Mouse (Mus musculus) forebrain, embryonic 12.5 days (tissue): ENCODE data around the gene Larp4b. TPM values are rescaled to one million over a fixed set of nuclear protein-coding genes. Genes with fewer than 3 reads are reported as not detected.

ENCODE experiments used
- ATAC-seq: fragments of 200-750 bp; cut with Nextera tagmentation; 2 replicates; pipeline ENCODE4 v1.8.0; 2017; ENCODE audit warnings: moderate TSS enrichment; ENCODE audit not compliant: low FRiP score
- H3K27ac ChIP-seq: fragments of 300-500 bp; sonication (generic); 2 replicates; pipeline ENCODE4 v1.5.1; 2016; ENCODE audit warnings: mild to moderate bottlenecking
- H3K27me3 ChIP-seq: fragments of 300-500 bp; sonication (generic); 2 replicates; pipeline ENCODE4 v1.6.1; 2016; ENCODE audit warnings: mild to moderate bottlenecking
- H3K36me3 ChIP-seq: fragments of 300-500 bp; sonication (generic); replicated peaks from 2 replicates; pipeline ENCODE4 v1.6.1; 2016; ENCODE audit warnings: mild to moderate bottlenecking
- H3K4me1 ChIP-seq: fragments of 300-500 bp; sonication (generic); 2 replicates; pipeline ENCODE4 v1.6.1; 2016
- H3K4me2 ChIP-seq: fragments of 300-500 bp; sonication (generic); 2 replicates; pipeline ENCODE4 v1.6.1; 2016; ENCODE audit warnings: mild to moderate bottlenecking, moderate library complexity
- H3K4me3 ChIP-seq: fragments of 300-500 bp; sonication (generic); replicated peaks from 2 replicates; pipeline ENCODE4 v1.5.1; 2016; ENCODE audit warnings: mild to moderate bottlenecking
- H3K9ac ChIP-seq: fragments of 300-500 bp; sonication (generic); 2 replicates; pipeline ENCODE4 v1.6.1; 2016; ENCODE audit warnings: mild to moderate bottlenecking
- H3K9me3 ChIP-seq: fragments of 300-500 bp; sonication (generic); 2 replicates; pipeline ENCODE4 v1.6.1; 2016
- WGBS: fragments of 180-500 bp; shearing (Covaris S2); methylation state at CpG from one replicate; pipeline ENCODE4 v1.1.7; 2016; 5-methylcytosine and 5-hydroxymethylcytosine counted together
- polyA plus RNA-seq: library from polyadenylated mRNA; unstranded; fragments of >200 nt; fragmentation: Nextera tagmentation; extraction: Ambion mirVana; gene quantifications from 2 replicates; pipeline ENCODE4 v1.2.1, GENCODE M21; 2016

Gene Larp4b
- polyA plus RNA-seq, 1 experiment from 2014 or later, result 45.2 TPM

DNA sequence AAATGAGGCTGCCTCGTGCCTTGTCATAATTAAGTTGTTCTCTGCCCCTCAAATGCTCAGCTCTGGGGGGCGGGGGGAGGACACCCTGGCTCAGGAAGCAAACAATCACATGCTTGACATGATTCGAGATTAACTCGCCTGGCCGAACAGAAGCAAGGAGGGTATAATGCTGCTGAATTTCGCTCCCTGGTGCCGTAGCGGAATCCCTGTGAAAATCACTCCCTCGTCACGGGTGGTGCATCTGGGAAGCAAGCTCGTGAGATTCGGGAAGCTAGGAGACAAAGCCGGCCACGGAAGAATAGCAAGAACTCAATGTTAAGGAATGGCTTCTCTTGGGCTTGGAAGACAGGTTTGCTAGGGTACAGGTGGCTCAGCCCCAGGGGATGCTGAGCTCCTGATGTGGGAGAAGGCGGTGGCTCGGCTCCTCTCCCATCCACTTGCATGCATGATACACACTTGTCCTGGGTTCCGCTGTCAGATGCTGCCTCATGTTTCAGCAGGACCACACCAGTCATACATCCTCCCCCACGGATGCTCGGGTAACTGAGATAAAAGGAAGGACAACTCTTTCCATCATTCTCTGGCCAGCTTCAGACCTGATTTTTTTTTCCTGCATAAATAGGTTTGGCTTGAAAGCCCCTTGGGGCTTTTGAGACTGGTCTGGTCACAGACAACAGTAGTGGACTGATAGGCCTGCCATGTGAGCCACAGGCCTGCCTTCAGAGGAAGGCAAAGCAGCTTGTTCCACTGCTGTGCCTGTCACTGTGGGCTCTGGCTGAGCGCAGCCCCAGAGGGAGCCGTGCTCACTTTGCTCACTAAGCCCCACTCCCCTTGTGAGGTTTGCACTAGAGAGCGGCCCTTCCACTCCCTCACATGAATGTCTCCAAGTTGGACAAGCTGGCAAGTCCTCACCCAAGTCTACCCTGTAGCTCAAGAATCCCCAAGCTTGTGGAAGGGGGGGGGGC is 94.2 kb downstream of the Larp4b start:
- WGBS, result 26% methylated on average over 22 of the region's 22 CpGs
- H3K4me3 ChIP-seq, result no peak overlapping the region
- H3K36me3 ChIP-seq, result no peaks in the 10 kb centered on the region
- peaks cover 23% of the 10 kb centered on the region for H3K4me1 ChIP-seq
- peak overlapping the region; percentile 31 for H3K4me2 ChIP-seq
- ATAC-seq, result peak; percentile 25; the same call in 1 of the 2 replicates
- 0 out of 2 replicates have a peak overlapping the region, but pooled peaks have one; percentile 9 for H3K9ac ChIP-seq
- H3K9me3 ChIP-seq, result peaks cover 3% of the 10 kb centered on the region; the same call in 1 of the 2 replicates
- no peak overlapping the region for H3K27ac ChIP-seq
- H3K27me3 ChIP-seq, result 0 out of 2 replicates have a peak, but pooled peaks cover 2% of the 10 kb centered on the region

DNA sequence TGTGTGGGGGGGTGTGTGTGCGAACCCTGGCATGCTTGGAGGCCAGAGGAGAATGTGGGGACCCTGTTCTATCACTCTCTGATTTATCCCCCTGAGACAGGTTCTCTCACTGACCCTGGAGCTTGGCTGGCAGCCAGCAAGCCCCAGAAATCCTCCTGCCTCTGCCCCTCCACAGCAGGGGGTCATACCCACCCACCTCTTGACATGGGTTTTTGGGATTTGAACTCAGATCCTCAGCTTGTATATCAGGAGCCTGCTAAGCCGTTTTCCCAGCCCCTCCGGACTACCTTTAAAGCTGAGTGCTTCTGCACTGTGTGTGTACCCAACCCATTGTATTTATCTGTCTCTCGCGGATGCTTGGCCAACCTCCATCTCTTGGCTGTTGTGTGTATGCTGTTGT is 95.8 kb downstream of the Larp4b start:
- no peak for ATAC-seq
- no peak overlapping the region for H3K4me2 ChIP-seq
- H3K4me1 ChIP-seq, result peaks cover 24% of the 10 kb centered on the region
- no peak overlapping the region for H3K27ac ChIP-seq
- WGBS, result 88% methylated on average over 5 of the region's 5 CpGs
- no peaks in the 10 kb centered on the region for H3K36me3 ChIP-seq
- 0 out of 2 replicates have a peak, but pooled peaks cover 2% of the 10 kb centered on the region for H3K27me3 ChIP-seq
- H3K9ac ChIP-seq, result no peak overlapping the region
- peaks cover 3% of the 10 kb centered on the region; the same call in 1 of the 2 replicates for H3K9me3 ChIP-seq
- H3K4me3 ChIP-seq, result no peak overlapping the region

DNA sequence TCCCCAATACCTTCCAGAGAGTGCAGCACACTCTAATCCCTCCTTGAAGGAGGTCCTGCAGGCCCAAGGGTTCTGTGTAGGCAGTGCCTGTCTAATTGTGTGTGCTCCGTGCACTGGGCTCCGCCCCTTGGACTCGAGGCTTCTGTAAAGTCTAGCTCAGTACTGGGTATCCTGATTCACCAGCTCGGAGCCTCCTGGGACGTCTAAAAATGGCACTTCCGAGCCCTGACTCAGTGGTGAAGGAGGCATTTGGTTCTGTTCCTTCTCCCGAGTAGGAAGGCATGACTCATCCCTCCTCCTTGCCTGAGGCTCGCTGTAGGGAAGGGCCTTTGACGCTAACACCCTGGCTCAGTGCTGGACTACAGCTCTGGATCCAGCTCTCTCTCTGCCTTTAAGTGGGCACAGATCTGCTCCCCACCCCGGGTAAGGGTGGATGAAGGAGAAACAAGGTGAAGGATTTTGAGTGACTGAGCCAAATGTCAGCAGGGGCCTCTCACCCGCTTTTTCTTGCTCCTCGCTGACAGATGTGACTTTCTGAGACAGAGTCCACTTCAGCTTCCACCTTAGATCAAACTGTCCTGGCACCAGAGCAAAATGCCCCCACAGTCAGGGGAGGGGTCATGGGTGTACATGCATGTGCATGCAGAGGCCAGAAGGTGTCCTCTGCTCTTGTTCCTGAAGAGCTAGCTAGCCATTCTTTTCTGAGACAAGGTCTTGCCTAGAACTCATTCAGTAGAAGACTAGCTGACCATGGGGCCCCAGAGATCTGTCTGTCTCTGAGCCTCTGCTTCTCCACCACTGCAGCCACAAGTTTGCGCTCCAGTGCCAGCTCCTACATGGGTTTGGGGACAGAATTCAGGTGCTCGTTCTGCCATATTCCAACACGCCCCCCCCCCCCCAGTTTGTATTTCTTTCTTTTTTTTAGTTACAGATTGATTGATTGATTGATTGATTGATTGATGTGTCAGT is 97.8 kb downstream of the Larp4b start:
- Histone ChIP-seq H3K27ac (no peak overlapping the region), H3K9ac (no peak overlapping the region), H3K4me1 (peaks cover 24% of the 10 kb centered on the region), H3K27me3 (0 out of 2 replicates have a peak, but pooled peaks cover 2% of the 10 kb centered on the region), H3K36me3 (no peaks in the 10 kb centered on the region), H3K4me2 (no peak overlapping the region; the same call in 1 of the 2 replicates), H3K9me3 (peaks cover 3% of the 10 kb centered on the region; the same call in 1 of the 2 replicates), H3K4me3 (no peak overlapping the region)
- WGBS, result 45% methylated on average over 15 of the region's 15 CpGs
- no peak for ATAC-seq

DNA sequence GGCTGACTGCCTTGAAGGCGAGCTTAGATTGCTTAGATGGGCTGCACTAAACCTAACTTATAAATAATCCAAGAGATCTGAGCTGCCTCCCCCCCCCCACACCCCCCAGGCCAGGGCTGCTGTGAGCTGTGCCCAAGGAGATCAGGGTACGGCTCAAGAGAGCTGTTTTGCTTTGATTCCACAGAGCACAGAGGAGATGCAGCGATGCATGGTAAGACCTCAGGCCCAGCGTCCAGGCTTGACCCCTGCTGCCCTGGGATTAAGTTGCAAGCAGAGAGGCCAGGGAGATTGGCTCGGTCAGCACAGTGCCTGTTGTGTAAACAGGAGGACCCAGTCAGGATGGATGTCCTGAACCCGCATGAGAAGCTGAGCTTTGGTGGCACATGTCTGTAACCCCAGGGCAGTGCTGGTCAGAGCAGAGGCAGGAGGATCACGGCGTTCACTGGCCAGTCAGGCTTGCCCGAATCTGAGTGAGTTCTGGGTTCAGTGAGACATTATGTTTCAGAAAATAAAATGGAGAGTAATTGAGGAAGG is 99.2 kb downstream of the Larp4b start:
- 20% methylated on average over 9 of the region's 9 CpGs for WGBS
- Histone ChIP-seq H3K4me2 (no peak overlapping the region), H3K9ac (no peak overlapping the region), H3K9me3 (no peaks in the 10 kb centered on the region), H3K4me3 (no peak overlapping the region), H3K4me1 (peaks cover 16% of the 10 kb centered on the region), H3K27me3 (0 out of 2 replicates have a peak, but pooled peaks cover 2% of the 10 kb centered on the region), H3K27ac (no peak overlapping the region), H3K36me3 (no peaks in the 10 kb centered on the region)
- no peak for ATAC-seq

DNA sequence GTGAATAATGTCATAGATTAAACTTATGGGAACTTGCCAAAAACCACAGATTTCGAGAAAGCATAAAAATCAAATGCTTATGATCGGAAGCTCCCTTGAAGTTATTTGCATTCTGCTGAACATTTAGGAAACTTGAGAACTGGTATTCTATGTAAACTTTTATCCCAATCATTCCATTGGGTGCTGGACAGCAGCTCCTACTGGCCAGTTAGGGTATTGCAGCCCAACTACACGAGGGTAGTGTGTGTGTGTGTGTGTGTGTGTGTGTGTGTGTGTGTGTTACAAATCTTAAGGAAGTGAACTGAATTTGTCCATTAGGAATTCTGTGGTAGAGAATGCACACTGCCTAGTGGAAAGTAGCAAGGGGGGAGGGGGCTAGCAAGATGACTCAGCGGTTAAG is 101.0 kb downstream of the Larp4b start:
- H3K4me1 ChIP-seq, result peaks cover 19% of the 10 kb centered on the region
- H3K27me3 ChIP-seq, result 0 out of 2 replicates have a peak, but pooled peaks cover 2% of the 10 kb centered on the region
- no peak overlapping the region for H3K4me2 ChIP-seq
- no peak for ATAC-seq
- H3K27ac ChIP-seq, result no peak overlapping the region
- H3K9ac ChIP-seq, result no peak overlapping the region
- H3K4me3 ChIP-seq, result no peak overlapping the region
- H3K36me3 ChIP-seq, result no peaks in the 10 kb centered on the region
- H3K9me3 ChIP-seq, result no peaks in the 10 kb centered on the region
- WGBS, result 89% methylated on average over 4 of the region's 4 CpGs

DNA sequence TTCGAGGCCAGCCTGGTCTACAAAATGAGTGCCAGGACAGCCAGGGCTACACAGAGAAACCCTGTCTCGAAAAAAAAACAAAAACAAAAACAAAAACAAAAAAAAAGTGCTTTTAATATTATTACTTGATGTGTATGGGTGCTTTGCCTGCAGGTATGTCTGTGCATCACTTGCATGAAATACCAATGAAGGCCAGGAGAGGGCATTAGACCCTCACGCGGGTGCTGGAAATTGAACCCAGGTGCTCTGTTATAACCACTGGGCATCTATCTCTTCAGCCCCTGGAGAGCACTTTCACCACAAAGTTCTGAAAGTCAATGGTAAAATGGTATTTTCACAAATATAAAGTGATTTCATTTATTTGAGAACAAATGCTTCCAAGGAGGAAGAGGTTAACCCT is 101.9 kb downstream of the Larp4b start:
- 74% methylated on average over 4 of the region's 4 CpGs for WGBS
- Histone ChIP-seq H3K9me3 (no peaks in the 10 kb centered on the region), H3K4me2 (no peak overlapping the region), H3K27me3 (no peaks in the 10 kb centered on the region), H3K4me1 (peaks cover 19% of the 10 kb centered on the region), H3K36me3 (no peaks in the 10 kb centered on the region), H3K4me3 (no peak overlapping the region), H3K9ac (no peak overlapping the region), H3K27ac (no peak overlapping the region)
- no peak for ATAC-seq

DNA sequence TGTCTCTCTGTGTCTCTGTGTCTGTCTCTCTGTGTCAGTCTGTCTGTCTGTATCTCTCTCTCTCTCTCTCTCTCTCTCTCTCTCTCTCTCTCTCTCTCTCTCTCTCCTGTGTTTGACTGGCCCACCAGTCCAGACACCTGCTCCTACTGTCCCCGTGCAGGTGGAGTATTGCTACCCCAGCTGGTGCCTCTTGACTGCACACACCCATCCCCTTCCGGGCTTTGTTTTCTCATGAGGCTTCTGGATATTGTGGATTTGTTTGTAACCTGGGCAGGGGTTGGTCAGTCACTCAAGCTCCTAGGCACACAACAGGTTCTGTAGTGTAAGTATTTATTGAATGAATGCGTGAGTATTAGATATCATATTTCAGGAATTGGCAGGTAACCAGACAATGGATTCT is 104.4 kb downstream of the Larp4b start:
- no peaks in the 10 kb centered on the region for H3K36me3 ChIP-seq
- no peak overlapping the region for H3K9ac ChIP-seq
- no peaks in the 10 kb centered on the region for H3K27me3 ChIP-seq
- no peak overlapping the region for H3K4me3 ChIP-seq
- H3K27ac ChIP-seq, result no peak overlapping the region
- no peak for ATAC-seq
- peaks cover 10% of the 10 kb centered on the region for H3K4me1 ChIP-seq
- H3K9me3 ChIP-seq, result no peaks in the 10 kb centered on the region
- 74% methylated on average over 3 of the region's 3 CpGs for WGBS
- no peak overlapping the region for H3K4me2 ChIP-seq

DNA sequence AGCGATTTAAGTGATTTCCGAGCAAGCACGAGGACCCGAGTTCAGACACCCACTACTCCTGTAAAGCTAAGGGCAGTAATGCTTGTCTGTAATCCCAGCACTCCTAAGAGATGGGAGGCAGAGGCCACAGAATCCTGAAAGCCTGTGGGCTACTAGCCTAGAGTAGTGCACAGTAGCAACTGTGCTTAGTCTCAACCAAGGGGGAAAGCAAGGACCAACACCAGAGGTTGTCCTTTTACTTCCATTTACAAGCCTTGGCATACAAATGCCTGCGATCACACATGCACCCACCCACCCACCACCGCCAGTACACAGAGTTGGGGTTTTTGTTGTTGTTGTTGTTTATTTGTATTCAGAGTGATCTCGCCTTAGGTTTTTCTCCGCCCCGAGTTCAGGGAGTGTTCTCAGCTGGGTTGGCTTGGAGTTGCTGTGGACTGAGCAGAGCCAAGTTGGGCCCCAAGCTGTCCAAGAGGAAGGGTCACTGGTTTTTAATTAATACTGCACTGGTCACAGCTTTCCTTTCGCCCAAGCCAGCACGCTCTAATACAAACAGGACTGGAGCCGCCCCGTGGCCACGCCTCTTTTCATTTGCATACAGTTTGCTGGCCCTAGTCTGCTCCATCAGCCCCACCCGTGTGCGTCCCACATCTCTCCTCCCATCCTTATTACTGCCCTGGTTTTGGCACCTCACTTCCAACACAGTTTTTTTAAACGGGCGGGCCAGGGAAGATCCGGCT is 105.2 kb downstream of the Larp4b start:
- Histone ChIP-seq H3K4me3 (no peak overlapping the region), H3K4me2 (peak overlapping the region; percentile 37), H3K4me1 (peaks cover 10% of the 10 kb centered on the region), H3K27ac (no peak overlapping the region), H3K27me3 (no peaks in the 10 kb centered on the region), H3K9me3 (no peaks in the 10 kb centered on the region), H3K9ac (no peak overlapping the region), H3K36me3 (no peaks in the 10 kb centered on the region)
- WGBS, result 41% methylated on average over 19 of the region's 19 CpGs
- ATAC-seq, result peak; percentile 84

DNA sequence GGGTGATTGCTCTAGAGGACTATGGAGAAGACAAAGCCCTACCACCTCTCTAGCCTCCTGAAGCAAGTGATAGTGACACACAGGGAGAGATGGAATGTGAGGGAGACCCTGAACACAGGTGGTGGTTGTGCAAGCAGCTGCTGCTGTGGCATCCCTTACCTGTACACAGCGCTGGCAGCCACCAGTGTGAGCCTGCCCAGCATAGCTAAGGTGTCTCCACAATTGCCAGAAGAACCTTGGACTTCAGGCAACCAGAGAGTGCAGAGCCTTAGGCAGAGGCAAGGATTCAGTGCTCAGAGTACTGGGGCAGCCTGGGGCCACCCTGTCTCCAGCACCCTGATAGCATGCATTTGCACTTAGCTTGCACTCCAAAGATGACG is 105.8 kb downstream of the Larp4b start:
- WGBS, result 43% methylated on average over 2 of the region's 2 CpGs
- peak; percentile 59; the same call in 1 of the 2 replicates for ATAC-seq
- Histone ChIP-seq H3K4me1 (peaks cover 10% of the 10 kb centered on the region), H3K4me2 (peak overlapping the region; percentile 37), H3K27me3 (no peaks in the 10 kb centered on the region), H3K9me3 (no peaks in the 10 kb centered on the region), H3K27ac (no peak overlapping the region), H3K4me3 (no peak overlapping the region), H3K9ac (no peak overlapping the region), H3K36me3 (no peaks in the 10 kb centered on the region)

DNA sequence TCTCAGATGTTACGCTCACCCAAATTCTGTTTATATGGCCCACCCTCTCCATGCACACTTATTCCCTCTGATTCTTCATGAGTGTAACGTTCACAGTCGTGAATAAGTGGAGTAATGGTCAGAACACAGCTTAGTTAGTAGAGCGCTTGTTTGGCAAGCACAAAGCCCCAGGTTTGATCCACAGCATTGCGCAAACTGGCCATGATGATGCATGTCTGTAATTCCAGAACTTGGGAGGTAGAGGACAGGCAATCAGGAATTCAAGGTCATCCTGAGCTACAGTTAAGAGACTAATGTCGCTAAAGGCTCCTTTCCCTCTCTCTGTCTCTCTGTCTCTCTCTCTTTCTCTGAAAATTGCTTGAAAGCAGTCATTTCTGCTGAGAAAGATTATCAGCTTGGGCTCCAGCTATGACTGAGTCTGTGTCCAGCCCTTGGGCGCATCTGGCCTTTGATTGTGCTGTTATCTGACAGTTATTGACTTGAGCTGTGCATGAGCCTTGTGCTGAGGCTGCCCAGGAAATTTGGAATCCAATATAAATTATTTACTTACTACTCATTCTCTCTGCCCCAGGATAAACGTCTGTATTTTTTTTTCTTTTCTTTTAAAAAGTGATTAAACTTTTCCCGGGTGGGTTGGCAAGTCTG is 129.2 kb downstream of the Larp4b start:
- no peak overlapping the region for H3K27ac ChIP-seq
- no peaks in the 10 kb centered on the region for H3K27me3 ChIP-seq
- ATAC-seq, result no peak
- 87% methylated on average over 9 of the region's 9 CpGs for WGBS
- no peaks in the 10 kb centered on the region for H3K36me3 ChIP-seq
- H3K4me2 ChIP-seq, result no peak overlapping the region
- H3K9ac ChIP-seq, result no peak overlapping the region
- H3K9me3 ChIP-seq, result no peaks in the 10 kb centered on the region
- no peak overlapping the region for H3K4me3 ChIP-seq
- no peaks in the 10 kb centered on the region for H3K4me1 ChIP-seq
